Mouse (Mus musculus) thymus, postnatal 25 days (tissue): ENCODE results near the gene Cela3b.
"Not testable (repeated sequence)": the region's sequence is repeated elsewhere in the genome, so short reads cannot be mapped to it uniquely, and the experiment has no call there.

Source experiments
- DNase-seq: peaks from one replicate; pipeline ENCODE4 v3.0.0; 2022

The Cela3b gene

DNA sequence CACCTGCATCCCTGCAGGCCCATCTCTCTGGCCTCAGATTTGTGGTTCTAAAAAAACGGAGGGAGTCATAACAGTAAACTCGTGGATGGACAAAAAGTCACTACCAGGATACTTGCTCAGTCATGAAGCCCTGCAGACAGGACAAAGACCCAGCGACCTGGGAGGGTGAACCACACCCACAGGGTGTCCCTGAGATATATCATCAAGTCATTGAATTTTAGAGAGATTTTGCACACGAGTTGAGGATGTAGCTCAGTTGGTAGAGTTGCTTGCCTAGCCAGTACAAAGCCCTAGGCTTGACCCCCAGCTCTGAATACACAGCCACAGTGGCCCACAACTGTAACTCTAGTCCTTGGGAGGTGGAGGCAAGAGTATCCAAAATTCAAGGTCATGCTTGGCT lies 30.9 kb upstream of the Cela3b start:
- DNase-seq: no peak

GRCm38 (mm10) chr4:137460676-137461075 lies 30.3 kb upstream of the Cela3b start:
- no peak for DNase-seq

GRCm38 (mm10) chr4:137458861-137459260 lies 28.5 kb upstream of the Cela3b start:
- peak; percentile 31 for DNase-seq

DNA sequence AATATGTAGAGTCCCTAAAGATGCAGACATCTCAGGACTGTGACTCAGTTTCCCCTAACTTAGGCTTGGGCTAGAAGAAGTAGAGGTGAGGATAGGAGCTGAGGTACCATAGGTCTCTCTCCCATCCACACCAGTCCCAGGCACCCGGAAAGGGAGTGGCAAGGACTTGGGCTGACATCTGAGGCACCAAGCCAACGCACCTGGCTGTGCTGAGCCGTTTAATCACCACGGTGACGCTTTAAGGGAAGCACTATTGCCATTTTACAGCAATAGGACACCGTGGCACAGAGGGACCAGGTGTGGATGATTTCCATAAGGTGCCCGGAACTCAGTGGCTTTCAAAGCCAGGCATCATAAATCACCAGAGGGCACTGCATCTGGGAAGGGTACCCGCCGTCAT lies 28.0 kb upstream of the Cela3b start:
- no peak for DNase-seq

- no peak for DNase-seq
Observed at GRCm38 (mm10) chr4:137457292-137457691, 27.0 kb upstream of the Cela3b start.

DNA sequence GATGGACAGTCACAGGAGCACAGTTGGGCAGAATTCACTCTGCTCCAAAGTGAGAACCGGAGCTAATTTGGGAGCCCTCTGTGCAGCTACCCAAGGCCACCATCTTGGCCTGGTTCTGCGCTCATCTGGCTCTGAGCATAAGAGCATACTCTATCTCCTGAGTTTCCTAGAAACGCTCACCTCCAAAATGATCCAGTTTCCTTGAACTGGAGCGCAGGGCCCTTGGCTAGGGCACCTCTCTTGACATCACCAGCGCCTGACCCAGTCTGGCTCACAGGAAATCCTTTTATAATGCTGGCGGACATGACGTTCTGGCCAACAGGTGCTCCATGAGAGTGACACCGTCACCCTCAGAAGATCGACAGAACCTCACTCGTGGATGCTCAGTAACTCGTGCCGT lies 26.2 kb upstream of the Cela3b start:
- no peak for DNase-seq

DNA sequence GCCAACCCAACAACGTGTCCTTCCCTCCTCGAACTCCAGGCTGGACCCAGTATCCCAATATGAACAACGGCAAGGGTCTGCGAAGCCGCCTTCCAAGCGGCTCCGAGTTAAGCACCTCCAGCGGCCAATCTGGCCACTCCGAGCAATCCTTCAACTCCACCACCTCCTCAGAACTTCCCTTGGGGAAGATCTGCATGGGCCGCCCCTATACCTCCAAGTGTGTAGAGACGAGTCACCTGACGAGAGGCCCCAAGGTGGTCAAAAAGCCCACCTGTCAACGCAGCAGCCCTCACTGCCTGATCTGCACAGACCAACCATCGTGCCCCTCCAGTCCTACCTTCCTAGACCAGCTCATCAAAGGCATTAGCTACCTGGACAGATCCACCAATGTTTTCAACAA lies 24.2 kb upstream of the Cela3b start:
- no peak for DNase-seq

DNA sequence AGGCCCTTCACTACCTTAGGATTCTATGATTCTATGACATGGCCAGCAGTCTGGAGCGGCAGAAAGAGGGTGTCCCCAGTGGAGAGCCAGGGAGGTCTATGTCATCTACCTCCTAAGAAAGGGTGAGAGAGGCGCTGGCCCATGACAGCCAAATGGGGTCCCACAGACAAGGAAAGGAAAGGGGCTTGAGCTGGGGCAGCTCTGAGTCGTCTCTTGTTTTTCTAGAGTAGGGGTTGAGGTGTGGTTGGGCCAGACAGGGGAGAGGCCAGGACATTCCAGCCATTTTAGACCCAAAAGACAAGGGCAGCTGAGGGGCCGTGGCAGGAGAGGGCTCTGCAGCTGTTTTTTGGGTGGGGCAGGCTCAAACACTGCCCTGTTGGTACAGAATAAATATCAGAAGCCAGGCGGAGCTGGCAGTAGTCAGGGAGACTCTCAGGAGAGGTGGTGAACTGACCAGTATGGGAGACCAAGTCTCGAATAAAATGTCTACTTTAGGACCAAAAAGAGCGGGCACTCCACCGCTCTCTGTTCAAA lies 23.0 kb upstream of the Cela3b start, which contains the start of gene 1700013G24Rik:
1700013G24Rik (plus strand) TSS at position 51 of the 534 bp plus-strand sequence.
- DNase-seq: no peak

- no peak for DNase-seq
Observed at GRCm38 (mm10) chr4:137452190-137452589, 21.9 kb upstream of the Cela3b start.

- no peak for DNase-seq
Observed at GRCm38 (mm10) chr4:137449715-137450114, 19.4 kb upstream of the Cela3b start.

DNA sequence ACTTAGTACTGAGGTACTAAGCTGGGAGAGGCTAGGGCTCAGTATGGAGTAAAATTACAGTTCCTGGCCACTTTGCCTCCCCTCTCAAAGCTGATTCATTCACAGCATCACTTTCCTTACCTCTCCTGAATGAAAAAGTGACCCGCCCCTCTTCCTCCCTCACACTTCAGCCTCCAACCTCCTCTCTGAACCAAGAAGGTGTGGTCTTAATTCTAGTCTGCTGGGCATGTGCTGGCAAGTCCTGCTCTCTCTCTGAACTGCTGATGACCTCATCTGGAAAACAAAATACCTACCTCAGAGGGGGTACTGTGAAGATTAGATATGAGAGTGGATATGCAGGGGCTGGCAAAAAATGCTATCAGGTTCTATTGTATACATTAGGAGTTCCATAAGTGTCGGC lies 18.8 kb upstream of the Cela3b start:
- DNase-seq: no peak

GRCm38 (mm10) chr4:137448641-137449040 lies 18.3 kb upstream of the Cela3b start:
- no peak for DNase-seq

GRCm38 (mm10) chr4:137448197-137448596 lies 17.9 kb upstream of the Cela3b start:
- no peak for DNase-seq

DNA sequence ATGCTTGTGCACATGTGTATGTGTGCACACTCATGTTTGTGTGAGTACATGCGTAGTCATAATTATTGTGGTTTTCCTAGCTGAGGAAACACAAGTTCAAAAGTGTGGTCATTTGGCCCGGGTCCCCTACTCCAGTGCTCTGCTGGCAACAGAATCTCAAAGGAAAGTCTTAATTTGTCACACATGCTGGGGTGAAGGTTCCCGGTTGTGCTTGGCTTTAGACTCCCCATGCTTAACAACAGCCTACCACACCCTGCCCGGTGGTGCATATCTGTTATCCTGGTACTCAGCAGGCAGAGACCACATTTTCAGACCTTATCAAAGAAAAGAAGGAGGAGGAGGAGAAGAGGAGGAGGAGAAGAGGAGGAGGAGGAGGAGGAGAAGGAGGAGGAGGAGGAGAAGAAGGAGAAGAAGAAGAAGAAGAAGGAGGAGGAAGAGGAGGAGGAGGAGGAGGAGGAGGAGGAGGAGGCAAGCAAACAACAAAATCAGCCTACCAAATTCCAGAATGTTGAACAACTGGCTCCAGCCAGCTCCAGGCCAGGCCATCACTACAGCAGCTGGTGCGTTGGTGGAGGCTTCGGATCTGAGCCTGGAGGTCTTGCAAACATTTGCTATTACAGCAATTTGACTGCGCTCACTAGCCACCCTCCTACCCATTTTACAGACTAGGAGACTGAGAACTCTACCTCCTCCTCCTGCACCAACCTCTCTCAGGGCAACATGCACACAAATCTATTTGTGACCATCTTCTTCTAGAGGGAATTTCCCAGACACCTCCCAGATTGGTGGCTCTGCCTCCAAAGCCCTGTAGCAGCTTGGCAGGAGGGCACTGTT lies 17.2 kb upstream of the Cela3b start:
- no peak for DNase-seq

DNA sequence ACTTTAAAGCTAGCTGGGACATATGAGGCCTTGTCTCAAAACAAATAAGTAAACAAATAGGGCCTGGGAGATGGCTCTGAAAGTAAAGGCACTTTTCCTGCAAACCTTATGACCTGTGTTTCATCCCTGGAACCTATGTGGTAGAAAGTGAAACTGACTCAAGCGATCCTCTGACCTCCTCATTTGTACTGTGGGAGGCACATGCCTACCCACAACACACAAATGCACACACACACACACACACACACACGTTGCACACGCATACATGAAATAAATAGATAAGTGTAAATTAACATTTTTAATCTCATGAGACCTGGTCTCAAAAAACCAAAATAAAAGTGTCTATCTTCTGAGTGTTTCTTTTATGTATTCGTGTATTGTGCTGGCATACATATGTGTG lies 15.5 kb upstream of the Cela3b start:
- DNase-seq: no peak

GRCm38 (mm10) chr4:137443625-137444024 lies 13.3 kb upstream of the Cela3b start:
- DNase-seq: peak; percentile 46

DNA sequence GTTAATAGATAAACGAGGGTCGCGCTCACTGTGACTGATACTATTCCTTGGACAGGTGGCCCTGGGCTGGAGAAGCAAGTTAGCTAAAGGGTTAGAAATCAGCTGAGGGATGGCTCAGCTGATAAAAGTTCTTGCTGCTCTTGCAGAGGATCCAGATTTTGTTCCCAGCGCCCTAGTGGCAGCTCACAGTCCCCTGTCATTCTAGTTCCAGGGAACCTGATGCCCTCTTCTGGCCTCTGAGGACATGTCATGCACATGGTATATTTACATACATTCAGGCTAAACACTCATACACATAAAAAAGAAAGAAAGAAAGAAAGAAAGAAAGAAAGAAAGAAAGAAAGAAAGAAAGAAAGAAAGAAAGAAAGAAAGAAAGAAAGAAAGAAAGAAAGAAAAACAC lies 11.0 kb upstream of the Cela3b start:
- DNase-seq: no peak

DNA sequence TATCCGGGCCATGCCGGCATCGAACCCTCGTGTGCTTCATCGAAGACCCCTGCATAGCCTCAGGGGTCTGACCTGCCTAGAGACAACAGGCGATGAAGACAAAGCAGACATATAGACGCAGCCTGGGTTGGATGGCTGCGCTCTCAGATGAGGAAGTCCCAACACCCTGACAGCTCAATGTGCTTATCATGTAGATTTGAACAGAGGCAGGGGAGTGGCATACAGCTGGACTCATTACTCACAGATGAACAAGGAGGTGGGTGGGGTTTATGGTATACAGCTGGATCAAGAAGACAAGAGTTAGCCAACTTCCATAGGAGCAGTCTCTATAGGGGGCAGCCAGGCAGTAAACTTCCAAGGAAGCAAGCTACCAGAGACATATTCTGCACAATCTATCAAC lies 8.5 kb upstream of the Cela3b start:
- no peak for DNase-seq

GRCm38 (mm10) chr4:137436979-137437669 lies 6.8 kb upstream of the Cela3b start:
- DNase-seq: no peak

DNA sequence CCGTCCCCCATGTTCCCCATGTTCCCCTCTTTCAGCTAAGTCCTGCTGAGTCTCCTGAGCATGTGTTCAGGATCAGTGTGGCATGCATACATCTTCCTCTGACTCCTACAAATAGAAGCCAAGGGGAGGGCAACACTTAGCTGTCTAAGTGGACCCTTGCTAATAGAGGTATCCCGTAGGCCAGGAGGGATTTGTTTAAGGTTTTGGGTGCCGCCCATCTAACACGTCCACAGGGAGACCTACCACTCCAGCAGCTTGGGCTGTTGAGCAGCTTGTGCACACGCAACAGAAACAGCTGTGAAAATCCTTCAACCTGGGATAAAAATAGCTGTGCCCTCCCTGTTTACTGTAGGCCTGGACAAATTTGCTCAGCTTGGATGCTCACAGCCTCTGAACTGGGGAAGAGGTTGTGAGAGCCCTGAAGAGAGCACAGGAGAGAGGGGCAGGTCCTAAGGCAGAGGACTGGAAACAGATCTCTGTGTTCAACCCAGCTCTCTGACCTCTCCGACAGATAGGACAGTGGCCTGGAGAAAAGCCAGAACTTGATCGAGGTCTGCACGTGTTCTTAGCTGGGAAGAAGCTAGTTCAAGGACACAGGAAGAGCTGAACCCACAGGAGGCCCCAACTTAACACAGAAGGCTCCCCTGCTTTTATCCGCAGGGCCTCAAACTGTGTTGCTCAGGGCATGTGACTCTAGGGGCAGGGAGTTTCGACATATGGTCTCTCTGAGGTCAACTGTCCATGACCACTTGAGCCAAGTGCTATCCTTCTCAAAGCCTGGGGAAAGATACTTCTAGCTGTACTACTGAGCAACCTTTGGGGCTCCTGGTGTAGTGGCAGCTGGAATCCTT lies 2.6 kb upstream of the Cela3b start:
- DNase-seq: not testable (repeated sequence)

DNA sequence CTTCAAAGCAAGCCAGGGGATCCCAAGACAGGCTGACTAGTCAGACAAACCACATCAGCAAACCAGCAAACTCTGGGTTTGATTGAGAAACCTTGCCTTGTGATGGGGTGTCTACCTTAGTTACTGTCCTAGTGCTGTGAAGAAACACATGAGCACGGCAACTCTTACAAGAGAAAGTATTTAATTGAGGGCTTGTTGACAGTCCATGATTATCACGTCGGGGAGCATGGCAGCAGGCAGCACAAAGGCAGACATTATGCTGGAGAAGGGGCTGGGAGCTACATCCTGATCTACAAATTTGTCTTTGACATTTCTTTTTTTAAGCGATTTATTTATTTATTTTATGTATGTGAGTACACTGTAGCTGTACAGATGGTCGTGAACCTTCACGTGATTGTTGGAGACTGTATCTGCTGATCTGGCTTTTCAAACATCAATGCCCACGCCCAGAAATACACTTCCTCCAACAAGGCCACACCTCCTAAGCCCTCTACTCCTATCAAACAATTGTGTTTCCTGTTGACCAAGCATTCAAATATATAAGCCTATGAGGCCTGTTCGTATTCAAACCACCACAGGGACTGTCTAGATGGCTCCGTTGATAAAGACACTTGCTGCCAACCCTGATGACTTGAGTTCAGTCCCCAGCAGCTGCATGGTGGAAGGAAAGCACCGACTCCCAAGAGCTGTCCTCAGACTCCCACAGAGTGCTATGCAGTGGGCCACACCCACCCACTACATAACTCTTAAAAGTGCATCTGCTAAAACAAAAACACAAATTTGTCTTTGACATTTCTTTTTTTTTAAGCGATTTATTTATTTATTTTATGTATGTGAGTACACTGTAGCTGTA lies 12.4 kb downstream of the Cela3b start:
- no peak for DNase-seq

DNA sequence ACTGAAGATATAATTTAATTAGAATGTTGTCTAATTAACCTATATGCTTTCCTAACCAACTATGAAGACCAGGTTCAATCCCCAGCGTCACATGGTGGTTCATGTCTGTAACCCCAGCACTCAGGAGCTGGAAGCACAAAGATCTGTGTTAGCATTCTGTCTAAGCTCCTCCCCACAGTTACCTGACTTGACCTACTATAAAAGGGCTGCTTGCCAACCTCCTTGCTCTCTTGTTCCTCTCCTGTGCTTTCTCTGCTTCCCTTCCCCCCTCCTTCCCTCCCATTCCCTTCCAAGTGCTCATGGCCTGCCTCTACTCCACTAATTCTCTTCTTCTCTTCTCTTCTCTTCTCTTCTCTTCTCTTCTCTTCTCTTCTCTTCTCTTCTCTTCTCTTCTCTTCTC lies 15.4 kb downstream of the Cela3b start:
- no peak for DNase-seq
